Mouse (Mus musculus) T-helper 1 cell (primary cell): ENCODE results near the gene Tfam.

Source experiments
- in situ Hi-C: fragments of 300-600 bp; cut with MboI, MseI; formaldehyde crosslinking; loops from one replicate; pipeline ENCODE4 v1.15.1; 2025; ENCODE audit warnings: high pct_unique_total_duplicates

Gene Tfam

DNA sequence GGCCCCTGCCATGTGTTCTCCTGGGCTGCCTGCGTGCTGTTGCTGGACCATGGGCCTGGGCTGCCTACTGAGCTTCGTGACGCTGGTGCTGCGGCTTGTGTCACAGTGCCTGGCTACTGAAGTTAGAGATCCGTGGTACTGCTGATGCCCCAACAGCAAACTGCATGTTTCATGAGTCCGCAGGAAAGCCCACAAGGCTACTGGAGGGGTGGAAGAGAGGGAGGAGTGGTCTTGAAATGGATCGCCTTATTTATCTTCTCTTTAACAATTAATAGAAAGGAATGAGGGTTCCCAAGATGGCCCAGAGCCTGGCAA lies at the start of gene Tfam:
Gene Tfam (minus strand): TSS at position 41 of the 315 bp plus-strand sequence.
- in situ Hi-C loops: loop anchor here (10.0 kb wide), 2 partner anchors 1113 to 1417 kb away; partner anchors contain the start of gene Zwint

DNA sequence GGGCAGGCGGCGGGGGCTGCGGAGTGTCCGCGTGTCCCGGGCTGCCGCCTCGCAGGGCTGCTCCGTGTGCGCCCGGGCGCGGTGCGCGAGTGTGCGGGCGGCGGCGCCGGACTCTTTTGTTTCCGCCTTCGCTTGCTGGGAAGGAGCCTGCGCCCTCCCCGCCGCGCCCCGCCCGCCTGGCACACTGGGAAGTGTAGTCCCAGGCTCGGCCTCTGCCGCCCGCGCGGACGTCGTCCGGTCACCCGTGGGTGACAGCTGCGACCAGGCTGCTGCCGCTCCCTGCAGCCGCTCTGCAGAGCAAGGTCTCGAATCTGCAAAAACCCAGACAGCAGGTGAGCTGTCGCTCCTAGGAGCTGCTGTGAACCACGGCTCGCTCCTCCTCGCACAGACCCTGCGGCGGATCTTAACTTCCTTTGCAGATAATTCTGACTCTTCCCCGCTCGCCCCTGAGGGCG lies 47.1 kb upstream of the Tfam start, which contains the start of gene Ube2d1:
Gene Ube2d1 (minus strand): TSS at position 137 of the 455 bp plus-strand sequence.
- in situ Hi-C loops: no loop called here

DNA sequence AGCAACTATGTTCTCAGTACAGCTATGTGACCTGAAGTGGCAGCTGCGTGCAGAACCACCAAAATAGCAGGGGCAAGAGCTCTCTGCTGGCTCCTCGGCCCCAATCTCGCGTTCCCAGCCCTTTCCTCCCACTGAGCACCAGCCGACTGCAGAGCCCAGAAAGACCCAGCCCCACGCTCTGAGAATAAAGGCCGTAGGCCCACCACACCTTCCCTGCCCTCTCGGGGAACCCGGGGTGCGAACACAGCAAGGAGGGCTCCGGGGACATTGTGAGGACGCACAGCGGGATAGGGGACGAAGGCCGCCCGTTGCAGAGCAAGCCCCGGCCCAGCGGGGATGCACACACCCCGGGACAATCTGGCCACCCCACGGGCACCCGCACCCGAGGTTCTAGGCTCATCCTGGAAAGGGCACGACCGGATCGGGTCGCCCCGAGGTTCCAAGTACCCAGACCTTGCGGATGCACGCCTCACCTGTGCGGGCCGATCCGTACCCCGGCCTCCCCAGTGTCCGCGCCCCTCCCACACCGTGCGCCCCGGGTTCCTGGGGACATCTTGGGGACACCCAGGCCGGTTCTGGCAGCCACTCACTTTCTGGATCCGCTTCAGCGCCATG lies 46.5 kb upstream of the Tfam start:
- in situ Hi-C loops: no loop called here

DNA sequence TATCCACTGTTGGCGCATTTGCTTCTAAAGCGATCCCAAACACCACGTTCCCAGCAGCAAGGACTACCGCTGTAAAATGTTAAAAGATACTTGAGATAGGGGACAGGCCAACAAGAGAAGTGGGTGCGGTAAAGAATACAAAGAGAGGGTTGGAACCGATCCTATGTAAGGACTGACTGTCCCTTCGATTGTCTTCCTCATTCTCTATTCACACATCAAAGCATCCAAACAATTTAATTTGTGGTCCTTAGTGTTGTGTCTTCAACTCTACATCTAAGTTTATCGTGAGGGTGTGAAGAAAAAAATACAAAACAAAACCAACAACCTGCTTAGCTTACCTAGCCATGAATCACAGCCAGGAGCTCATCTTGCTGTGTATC lies 46.0 kb upstream of the Tfam start:
- in situ Hi-C loops: no loop called here

DNA sequence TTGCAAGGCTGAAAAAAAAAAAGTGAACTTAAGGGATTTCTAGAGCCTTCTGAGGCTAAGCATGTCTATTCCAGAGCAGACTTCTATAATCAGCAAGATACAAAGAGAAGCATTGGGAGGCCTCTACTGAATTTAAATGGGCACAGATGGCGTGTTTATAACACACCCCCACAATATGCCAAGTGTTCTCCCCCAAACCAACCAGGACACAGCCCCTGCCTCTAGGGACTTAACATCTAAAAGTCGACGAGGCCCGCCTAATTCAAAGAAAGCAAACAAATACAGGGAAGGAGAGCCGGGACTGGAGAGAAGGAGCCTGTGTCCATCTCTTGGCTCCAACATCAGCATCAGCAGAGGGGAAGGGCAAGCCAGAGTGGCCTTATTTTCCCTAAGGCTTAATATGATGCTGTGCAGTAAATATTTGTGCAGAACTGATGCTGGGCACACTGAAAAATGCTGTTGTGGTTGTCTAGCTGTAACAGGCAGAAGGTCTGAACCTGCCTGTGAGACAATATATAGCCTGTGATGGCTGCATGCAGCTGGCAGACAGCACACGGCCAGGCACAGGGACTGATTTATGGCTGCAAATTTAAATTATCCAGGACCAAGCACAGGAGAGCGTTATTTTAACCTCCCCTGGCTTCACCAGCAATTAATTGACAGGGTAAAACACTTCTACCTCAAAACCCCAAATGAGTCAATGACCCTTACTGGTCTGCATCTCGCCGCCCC lies 35.1 kb upstream of the Tfam start:
- in situ Hi-C loops: no loop called here

DNA sequence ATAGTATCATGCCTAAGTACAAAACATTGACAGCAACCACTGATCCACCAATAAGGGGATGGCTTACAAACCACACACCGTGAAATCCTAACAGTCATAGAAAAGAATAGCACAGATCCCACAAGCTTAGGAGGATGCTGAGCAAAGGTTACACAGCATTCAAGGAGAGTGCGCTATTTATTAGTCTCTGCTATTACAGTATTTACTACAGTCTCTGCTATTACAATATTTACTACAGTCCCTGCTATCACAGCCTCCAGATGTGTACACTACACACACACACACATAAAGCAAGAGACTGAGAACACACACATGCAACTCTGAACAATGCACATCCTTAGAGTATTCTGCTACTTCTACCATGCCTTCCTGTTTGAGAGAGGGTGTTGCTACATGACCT lies 29.9 kb upstream of the Tfam start:
- in situ Hi-C loops: no loop called here

DNA sequence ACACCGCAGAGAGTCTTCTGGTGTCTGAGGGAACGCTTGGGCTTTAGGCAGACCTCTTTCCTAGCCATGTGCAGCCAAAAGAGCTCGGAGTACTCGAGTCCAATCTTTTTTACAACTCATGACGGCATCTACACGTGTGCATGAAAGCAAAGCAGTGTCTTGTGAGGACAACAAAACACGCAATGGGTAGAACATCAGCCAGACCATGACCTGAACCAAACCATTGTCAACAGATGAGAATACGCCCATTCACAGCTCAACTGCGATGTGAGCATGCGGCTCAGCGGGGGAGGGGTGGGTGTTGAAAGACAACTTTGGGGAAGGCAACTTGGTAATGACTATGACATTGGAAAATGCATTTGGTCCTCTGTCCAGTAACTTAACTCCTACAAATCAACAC lies 29.4 kb upstream of the Tfam start:
- in situ Hi-C loops: no loop called here

DNA sequence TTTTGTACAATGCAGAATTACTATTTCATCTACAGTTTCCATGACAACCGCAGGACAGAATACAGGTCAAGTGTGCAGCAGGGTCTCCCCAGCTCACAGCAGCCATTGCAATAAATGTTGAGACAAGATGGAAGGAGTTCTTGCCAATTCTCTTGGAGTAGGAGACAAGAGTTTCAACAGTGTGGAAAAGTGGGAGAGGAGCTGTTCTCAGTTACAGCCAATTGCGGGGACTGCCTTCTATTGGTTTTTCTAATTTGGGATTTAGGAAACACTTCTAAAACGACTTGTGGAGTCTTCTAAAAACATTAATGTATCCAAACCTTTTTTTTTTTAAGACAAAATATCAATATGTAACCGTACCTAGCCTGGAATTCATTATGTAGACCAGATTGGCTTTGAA lies 27.0 kb upstream of the Tfam start:
- in situ Hi-C loops: no loop called here

DNA sequence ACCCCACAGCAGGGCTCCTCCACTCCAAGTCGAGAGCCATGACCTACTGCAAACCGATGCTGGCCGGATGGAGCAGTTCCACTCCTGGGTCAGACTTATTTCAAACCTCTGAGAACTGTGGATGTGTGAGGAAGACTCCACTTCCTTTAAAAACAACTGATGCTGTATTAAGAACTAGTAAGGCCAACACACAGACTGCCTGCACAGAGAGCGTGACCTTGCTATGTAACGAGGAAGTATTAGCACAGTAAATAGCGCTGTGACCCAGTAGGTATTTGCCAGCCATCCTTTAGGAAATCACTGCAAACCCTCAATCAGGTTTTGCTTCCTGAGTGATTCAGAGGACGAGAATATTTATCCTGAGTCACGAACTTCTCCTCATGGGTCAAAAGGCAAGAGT lies 23.6 kb upstream of the Tfam start:
- in situ Hi-C loops: no loop called here

DNA sequence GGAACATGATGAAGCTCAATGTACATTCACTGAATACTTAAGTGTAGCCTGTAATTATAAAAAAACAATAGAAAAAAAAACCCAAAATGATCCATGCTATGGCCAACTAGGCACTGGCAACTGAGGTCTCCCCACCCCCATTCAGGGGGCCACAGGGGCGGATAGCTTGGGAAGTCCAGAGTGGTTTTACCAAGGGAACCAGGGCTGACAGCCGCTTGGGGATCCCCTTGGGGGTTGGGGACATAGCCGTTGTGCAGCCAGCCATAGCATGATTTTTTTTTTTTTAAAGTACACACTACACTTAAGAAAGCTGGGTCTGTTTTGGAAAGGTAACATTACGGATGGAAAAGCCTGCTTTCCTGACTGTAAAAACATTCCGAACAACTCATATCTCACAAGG lies 20.9 kb upstream of the Tfam start:
- in situ Hi-C loops: no loop called here

DNA sequence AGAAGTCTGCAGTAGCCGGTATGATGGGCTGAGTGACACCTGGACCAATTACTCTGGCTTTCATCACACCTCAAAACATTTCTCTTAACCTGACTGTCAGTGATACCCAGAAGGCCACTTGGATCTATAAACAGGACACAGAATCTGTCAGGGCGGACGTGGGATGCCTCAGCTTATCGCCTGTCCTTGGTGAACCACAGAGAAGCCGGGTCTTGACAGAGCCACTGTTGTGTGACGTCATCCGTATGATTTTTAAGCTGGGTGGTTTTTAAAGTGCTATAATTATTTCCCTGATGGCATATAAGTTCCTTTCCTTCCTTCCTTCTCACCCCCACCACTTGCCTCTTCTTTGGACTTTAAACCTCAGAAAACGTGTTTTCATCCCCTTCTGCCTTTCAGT lies 20.4 kb upstream of the Tfam start:
- in situ Hi-C loops: no loop called here

DNA sequence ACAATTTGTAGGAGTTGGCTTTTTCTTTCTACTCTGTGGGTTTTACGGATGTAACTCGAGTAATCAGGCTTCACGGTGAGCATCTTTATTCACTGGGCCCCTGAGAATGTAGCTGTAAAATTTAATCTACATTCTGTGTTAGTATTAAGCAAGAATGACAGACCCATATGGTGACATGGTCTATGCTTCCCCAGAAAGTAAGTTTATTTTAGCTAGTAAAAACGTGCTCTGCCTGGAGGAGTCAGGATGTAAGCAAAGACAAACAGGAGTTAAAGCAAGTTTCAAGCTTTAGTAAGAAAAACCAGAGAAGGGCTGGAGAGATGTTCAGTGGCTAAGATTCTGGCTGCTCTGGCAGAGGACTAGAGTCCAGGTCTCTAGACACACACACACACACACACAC lies 15.1 kb upstream of the Tfam start:
- in situ Hi-C loops: no loop called here

DNA sequence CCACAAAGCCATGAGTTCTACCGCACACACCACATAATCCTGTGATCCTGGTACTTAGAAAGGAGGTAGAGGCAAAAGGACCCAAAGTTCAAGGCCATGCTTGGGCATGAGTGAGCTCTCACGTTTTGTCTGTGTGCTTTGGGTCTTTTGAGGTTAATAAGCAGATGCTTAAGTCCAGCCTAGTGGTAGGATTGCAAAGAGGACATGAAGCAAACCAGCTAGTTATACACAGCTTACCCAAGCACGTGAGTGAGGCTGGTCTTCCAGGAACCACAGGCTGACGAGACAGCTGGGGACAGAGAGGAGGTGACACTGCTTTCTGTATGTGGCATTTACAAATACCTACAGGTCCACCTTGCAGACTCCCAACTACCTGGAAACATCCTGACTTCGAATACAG lies 14.3 kb upstream of the Tfam start:
- in situ Hi-C loops: no loop called here

DNA sequence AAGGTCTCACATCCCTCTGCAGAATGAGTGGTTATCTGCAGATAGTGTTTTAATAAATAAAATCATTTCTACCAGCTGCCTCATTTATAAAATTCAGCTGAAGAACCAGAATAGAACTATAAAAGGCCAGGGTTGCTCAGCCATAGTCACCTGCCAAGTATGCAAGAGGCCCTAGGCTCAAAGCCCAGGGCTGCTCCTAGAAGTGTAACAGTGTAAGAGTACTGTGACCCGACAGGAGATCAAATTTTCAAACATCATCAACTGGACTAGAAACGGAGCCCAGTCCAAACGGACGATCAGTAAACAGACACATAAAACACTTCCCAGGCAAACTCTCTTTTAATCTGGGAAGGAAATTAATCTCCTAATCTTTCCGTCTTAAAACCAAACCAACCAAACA lies 13.8 kb upstream of the Tfam start:
- in situ Hi-C loops: no loop called here

DNA sequence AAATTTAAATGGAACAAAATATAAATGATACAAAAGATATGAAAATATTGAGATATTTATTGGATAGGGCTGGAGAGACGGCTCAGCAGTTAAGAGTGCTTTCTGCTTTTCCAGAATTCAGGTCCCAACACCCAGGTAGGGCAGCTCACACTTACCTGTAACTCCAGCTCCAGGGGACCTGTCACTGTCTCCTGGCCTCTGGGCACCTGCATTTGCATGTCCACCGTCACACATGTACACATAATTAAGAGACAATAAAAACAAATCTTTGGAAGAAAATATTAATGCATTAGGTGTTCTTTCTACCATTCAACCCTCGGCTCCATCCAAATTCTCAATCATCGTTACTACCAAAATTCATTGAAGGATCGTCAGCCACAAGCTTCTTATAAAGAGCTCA lies 13.2 kb upstream of the Tfam start:
- in situ Hi-C loops: no loop called here

DNA sequence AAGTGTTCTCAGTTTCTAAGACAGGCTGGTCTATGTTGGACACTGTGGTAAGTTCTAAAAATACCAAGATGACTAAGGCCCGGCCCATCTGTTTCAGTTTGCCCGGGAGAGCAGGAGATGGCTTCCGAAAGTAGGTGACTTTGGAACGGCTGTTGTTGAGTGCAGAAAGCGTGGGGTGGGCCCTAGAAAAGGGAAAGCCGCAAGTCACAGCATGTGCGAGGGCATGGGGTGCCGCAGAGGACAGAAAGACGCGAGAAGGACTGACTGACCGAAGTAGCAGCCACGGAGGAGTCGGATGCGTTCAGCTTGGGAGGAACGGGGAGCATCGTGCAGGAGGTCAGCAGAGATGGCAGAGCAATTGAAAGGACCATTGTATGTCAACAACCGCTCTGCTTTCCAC lies 12.4 kb upstream of the Tfam start:
- in situ Hi-C loops: no loop called here

DNA sequence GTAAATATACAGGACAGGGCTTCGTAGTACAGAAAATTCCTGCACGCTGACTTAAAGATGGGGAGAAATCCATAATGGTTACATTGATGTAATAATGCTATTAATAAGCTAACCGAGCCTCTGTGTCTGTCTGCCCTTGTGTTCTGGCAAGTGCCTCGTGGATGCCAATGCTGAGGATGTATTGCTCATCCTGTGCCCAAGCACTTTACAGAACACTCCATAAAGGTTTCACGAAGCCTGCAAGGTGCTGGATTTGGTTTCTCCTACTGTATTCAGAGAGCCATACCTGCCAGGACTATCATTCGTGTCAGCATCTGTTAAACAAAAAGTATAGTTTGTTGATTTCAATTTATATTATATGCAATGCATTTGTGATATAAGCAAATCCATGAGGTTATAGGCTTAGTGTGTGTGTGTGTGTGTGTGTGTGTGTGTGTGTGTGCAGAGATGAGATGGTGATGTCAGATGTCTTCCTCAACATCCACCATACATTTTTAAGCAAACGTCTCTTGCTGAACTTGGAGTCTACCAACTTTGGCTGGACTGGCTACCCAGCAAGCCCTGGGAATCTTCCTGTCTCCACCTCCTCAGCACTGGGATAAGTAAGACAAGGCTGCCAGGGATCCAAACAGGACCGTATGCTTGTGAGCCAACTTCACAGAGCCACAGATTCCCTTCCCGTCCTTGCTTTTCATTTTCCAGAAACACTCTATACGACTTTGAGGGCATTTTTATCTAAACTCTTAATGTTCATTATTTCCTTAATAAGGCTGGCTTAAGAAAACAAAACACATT lies 11.2 kb upstream of the Tfam start:
- in situ Hi-C loops: no loop called here

DNA sequence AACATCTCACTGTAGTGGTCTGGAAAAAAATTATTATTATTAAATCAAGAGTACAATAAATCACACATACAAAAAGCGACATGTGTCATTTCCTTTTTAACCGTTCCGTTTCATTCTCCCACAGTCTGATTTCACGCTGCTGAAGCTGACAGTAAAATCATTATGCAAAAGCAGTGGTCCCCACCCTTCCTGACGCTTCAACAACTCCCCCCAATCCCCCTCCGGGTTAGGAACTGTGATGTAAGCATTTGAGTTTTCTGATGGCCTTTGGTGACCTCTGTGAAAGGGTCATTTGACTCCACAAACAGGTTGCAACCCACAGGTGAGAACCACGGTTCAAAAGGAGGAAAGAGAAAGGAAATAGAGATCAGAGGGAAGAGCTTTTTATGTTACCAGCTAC lies 8.9 kb upstream of the Tfam start:
- in situ Hi-C loops: no loop called here

DNA sequence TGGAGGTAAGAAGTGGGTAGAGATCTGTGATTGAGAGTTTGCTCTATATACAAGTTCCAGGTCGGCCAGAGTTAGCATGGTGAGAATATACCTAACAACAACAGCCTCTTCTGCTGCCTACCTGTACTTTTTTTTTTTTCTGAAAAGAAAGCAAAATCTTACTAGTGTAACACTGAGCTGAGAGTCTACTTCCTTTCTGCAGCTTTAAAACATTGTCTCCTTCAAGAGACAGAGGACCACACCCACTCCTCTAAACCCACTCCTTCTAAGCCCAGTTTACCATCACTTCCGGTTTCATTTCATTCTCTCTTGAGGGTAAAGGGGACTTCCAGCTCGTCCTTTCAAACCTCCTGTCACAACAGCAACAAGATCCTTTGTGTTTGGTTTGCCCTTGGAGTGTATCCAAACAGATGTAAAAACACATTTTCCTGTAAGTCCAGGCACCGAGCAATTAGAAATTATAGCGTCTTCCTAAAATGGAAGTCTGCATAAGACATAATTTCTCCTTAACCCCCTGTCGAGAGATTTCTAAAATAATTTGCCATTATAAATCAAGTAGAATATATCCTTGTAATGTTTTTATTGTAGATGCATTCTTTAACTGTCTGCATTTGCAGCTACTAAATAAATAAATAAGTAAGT lies 1.5 kb upstream of the Tfam start:
- in situ Hi-C loops: loop anchor here (5.0 to 10.0 kb wide), 3 partner anchors 98 to 1415 kb away; partner anchors contain the start of gene Zwint

DNA sequence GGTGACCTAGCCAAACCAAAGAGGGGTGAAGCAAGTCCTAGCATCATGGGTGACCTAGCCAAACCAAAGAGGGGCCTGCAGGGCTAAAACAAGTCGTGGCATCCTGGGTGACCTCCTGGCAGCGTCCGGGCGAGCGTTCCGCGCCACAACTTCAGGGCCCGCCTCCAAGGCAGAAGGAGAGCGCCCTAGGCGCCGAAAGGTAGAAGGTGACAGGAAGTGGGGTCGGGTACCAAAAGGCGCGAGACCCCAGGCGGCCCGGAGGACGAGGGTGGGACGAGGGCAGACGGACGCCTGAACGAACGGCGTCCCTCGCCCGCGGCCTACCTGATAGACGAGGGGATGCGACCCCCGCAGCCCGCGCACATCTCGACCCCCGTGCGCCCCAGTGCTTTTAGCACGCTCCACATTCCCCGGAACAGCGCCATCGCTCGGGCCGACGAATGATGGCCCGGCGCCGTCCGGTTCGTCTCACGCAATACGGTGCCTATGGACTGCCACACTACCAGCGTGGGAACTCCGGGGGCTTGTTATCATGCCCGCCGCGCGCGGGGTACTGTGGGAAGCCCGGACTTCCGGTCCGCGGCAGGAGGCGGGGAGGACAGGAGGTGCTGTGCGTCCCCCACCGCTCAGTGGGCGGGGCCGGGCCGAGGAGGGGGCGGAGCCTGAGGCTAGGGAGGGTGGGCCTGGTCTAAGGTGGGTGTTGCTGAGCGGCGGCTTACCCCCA lies 402 bp downstream of the Tfam start:
- in situ Hi-C loops: loop anchor here (10.0 kb wide), 2 partner anchors 1113 to 1417 kb away; partner anchors contain the start of gene Zwint

DNA sequence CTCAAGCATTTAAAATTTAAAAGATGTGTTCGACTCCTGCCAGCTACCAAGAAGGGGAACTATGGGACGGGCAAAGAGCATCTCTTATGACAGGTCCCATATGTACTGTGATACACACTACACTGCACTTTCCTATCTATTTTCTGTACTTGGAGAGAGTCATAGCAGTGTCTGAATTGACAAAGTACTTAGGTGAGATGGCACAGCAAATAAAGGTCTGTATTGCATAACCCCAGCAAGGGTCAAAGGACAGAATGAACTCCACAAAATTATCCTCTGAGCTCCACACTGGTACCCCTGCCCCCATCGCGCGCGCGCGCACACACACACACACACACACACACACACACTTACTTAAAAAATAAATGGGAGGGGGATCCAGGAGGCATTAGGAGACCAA lies 4.0 kb downstream of the Tfam start:
- in situ Hi-C loops: loop anchor here (10.0 kb wide), 2 partner anchors 1109 to 1421 kb away; partner anchors contain the start of gene Zwint
